Mouse (Mus musculus) MEL (cell line): Measurements from ENCODE around the gene Fer. TPM values are rescaled to one million over a fixed set of nuclear protein-coding genes. Genes with fewer than 3 reads are reported as not detected.

Source experiments
- DNase-seq: peaks from one replicate; pipeline ENCODE4 v3.0.0; 2011; ENCODE audit warnings: low read depth, low spot score
- H3K27ac ChIP-seq: 2 replicates; pipeline ENCODE4 v1.5.1; 2012; ENCODE audit warnings: low read depth, mild to moderate bottlenecking, control low read depth, low read length, moderate library complexity; ENCODE audit not compliant: control insufficient read depth
- H3K27me3 ChIP-seq, 2 experiments: fragments of 150-350 bp in 1 of 2; sonication (generic) in 1 of 2; 2 replicates each; pipeline ENCODE4 v1.6.1; 2012; ENCODE audit warnings: low read length in 2 of 2, mild to moderate bottlenecking in 2 of 2, improper control_type of control experiment in 1 of 2, moderate library complexity in 1 of 2; ENCODE audit not compliant: insufficient read depth in 2 of 2, control insufficient read depth in 1 of 2
- H3K36me3 ChIP-seq, 2 experiments: 2 replicates each; pipeline ENCODE4 v1.6.1; 2012 to 2014; ENCODE audit warnings: low read length in 2 of 2, improper control_type of control experiment in 1 of 2, inconsistent platforms in 1 of 2, mild to moderate bottlenecking in 1 of 2; ENCODE audit not compliant: insufficient read depth in 2 of 2, control insufficient read depth in 1 of 2
- H3K4me1 ChIP-seq, 2 experiments: fragments of 150-350 bp in 1 of 2; sonication (generic) in 1 of 2; 2 replicates each; pipeline ENCODE4 v1.6.1; 2012; ENCODE audit warnings: low read length in 2 of 2, improper control_type of control experiment in 1 of 2, mild to moderate bottlenecking in 1 of 2; ENCODE audit not compliant: insufficient read depth in 2 of 2, control insufficient read depth in 1 of 2
- H3K4me3 ChIP-seq, 2 experiments: fragments of 150-350 bp in 1 of 2; sonication (generic) in 1 of 2; 2 replicates each; pipeline ENCODE4 v1.5.1; 2012; ENCODE audit warnings: low read depth in 2 of 2, low read length in 2 of 2, mild to moderate bottlenecking in 2 of 2, moderate library complexity in 2 of 2, control low read depth in 1 of 2, improper control_type of control experiment in 1 of 2; ENCODE audit not compliant: control insufficient read depth in 1 of 2, insufficient read depth in 1 of 2
- H3K79me2 ChIP-seq: 2 replicates; pipeline ENCODE4 v1.6.1; 2012; ENCODE audit warnings: mild to moderate bottlenecking, low read length, moderate library complexity; ENCODE audit not compliant: control insufficient read depth, poor library complexity, insufficient read depth
- H3K9ac ChIP-seq: 2 replicates; pipeline ENCODE4 v1.6.1; 2012; ENCODE audit warnings: low read depth, mild to moderate bottlenecking, control low read depth, low read length, moderate library complexity; ENCODE audit not compliant: control insufficient read depth, poor library complexity, severe bottlenecking
- H3K9me3 ChIP-seq: fragments of 150-350 bp; sonication (generic); replicated peaks from 2 replicates; pipeline ENCODE4 v1.6.1; 2012; ENCODE audit warnings: mild to moderate bottlenecking, low read length, improper control_type of control experiment, moderate library complexity; ENCODE audit not compliant: insufficient read depth
- BHLHE40 ChIP-seq: IDR thresholded peaks from 2 replicates; pipeline ENCODE4 v1.6.1; 2012; ENCODE audit warnings: low read depth, mild to moderate bottlenecking, inconsistent platforms, low read length, improper control_type of control experiment, borderline replicate concordance
- CHD1 ChIP-seq: IDR thresholded peaks from 2 replicates; pipeline ENCODE4 v1.6.1; 2012; ENCODE audit warnings: low read depth, mild to moderate bottlenecking, inconsistent platforms, low read length, improper control_type of control experiment
- CHD2 ChIP-seq: IDR thresholded peaks from 2 replicates; pipeline ENCODE4 v1.6.1; 2011; ENCODE audit warnings: low read length, improper control_type of control experiment
- CTCF ChIP-seq, 3 experiments: IDR thresholded peaks in 2 of 3; conservative IDR thresholded peaks in 1 of 3; 2 replicates each; pipeline ENCODE4 v1.5.1; 2011 to 2012; ENCODE audit warnings: low read length in 3 of 3, low read depth in 2 of 3, mild to moderate bottlenecking in 2 of 3, improper control_type of control experiment in 1 of 3, inconsistent platforms in 1 of 3, mixed read lengths in 1 of 3, moderate library complexity in 1 of 3; ENCODE audit not compliant: control insufficient read depth in 1 of 3, insufficient read depth in 1 of 3, poor library complexity in 1 of 3, severe bottlenecking in 1 of 3
- ELF1 ChIP-seq: IDR thresholded peaks from 2 replicates; pipeline ENCODE4 v1.6.1; 2014; ENCODE audit warnings: low read depth, mild to moderate bottlenecking, inconsistent platforms, low read length, improper control_type of control experiment, moderate library complexity
- EP300 ChIP-seq, 2 experiments: IDR thresholded peaks; 2 replicates each; pipeline ENCODE4 v1.6.1; 2011; ENCODE audit warnings: improper control_type of control experiment in 2 of 2, low read length in 2 of 2, low read depth in 1 of 2, mild to moderate bottlenecking in 1 of 2
- GABPA ChIP-seq: IDR thresholded peaks from 2 replicates; pipeline ENCODE4 v1.6.1; 2012; ENCODE audit warnings: low read depth, mild to moderate bottlenecking, inconsistent platforms, low read length, improper control_type of control experiment, moderate library complexity
- GATA1 ChIP-seq: IDR thresholded peaks from 2 replicates; pipeline ENCODE4 v1.6.1; 2011; ENCODE audit warnings: low read depth, low read length, improper control_type of control experiment
- HCFC1 ChIP-seq: IDR thresholded peaks from 2 replicates; pipeline ENCODE4 v1.6.1; 2012; ENCODE audit warnings: low read depth, mild to moderate bottlenecking, inconsistent platforms, low read length, improper control_type of control experiment, moderate library complexity
- KAT2A ChIP-seq: conservative IDR thresholded peaks from 2 replicates; pipeline ENCODE4 v1.6.1; 2012; ENCODE audit warnings: low read depth, low read length, improper control_type of control experiment, inconsistent platforms
- MAX ChIP-seq: IDR thresholded peaks from 2 replicates; pipeline ENCODE4 v1.6.1; 2011; ENCODE audit warnings: low read length, improper control_type of control experiment
- MAZ ChIP-seq: IDR thresholded peaks from 2 replicates; pipeline ENCODE4 v1.6.1; 2012; ENCODE audit warnings: low read depth, mild to moderate bottlenecking, inconsistent platforms, low read length, improper control_type of control experiment
- MEF2A ChIP-seq: IDR thresholded peaks from 2 replicates; pipeline ENCODE4 v1.6.1; 2014; ENCODE audit warnings: low read depth, mild to moderate bottlenecking, inconsistent platforms, low read length, improper control_type of control experiment; ENCODE audit not compliant: poor library complexity, insufficient replicate concordance, severe bottlenecking; ENCODE audit errors: extremely low read depth
- MXI1 ChIP-seq: IDR thresholded peaks from 2 replicates; pipeline ENCODE4 v1.6.1; 2011; ENCODE audit warnings: mild to moderate bottlenecking, low read depth, low read length, improper control_type of control experiment
- NELFE ChIP-seq: IDR thresholded peaks from 2 replicates; pipeline ENCODE4 v1.6.1; 2011; ENCODE audit warnings: low read depth, low read length, improper control_type of control experiment
- POLR2A ChIP-seq, 2 experiments: IDR thresholded peaks; 2 replicates each; pipeline ENCODE4 v1.6.1; 2011 to 2012; ENCODE audit warnings: low read length in 2 of 2, mild to moderate bottlenecking in 2 of 2, control low read depth in 1 of 2, improper control_type of control experiment in 1 of 2, low read depth in 1 of 2, moderate library complexity in 1 of 2; ENCODE audit not compliant: control insufficient read depth in 1 of 2, insufficient read depth in 1 of 2, poor library complexity in 1 of 2
- POLR2AphosphoS2 ChIP-seq: IDR thresholded peaks from 2 replicates; pipeline ENCODE4 v1.6.1; 2011; ENCODE audit warnings: low read length, improper control_type of control experiment
- POLR2AphosphoS5 ChIP-seq: IDR thresholded peaks from 2 replicates; pipeline ENCODE4 v1.6.1; 2012; ENCODE audit warnings: low read depth, borderline replicate concordance, mild to moderate bottlenecking, inconsistent platforms, low read length, moderate library complexity, mixed read lengths
- RCOR1 ChIP-seq: IDR thresholded peaks from 2 replicates; pipeline ENCODE4 v1.6.1; 2012; ENCODE audit warnings: low read depth, mild to moderate bottlenecking, inconsistent platforms, low read length, improper control_type of control experiment
- TBP ChIP-seq: IDR thresholded peaks from 2 replicates; pipeline ENCODE4 v1.8.0; 2011; ENCODE audit warnings: low read depth, low read length, improper control_type of control experiment
- TCF12 ChIP-seq: IDR thresholded peaks from 2 replicates; pipeline ENCODE4 v1.6.1; 2014; ENCODE audit warnings: low read depth, mild to moderate bottlenecking, inconsistent platforms, low read length, improper control_type of control experiment, moderate library complexity
- UBTF ChIP-seq: IDR thresholded peaks from 2 replicates; pipeline ENCODE4 v1.6.1; 2012; ENCODE audit warnings: low read depth, mild to moderate bottlenecking, inconsistent platforms, low read length, improper control_type of control experiment, moderate library complexity, borderline replicate concordance; ENCODE audit not compliant: insufficient read depth
- USF1 ChIP-seq: IDR thresholded peaks from 2 replicates; pipeline ENCODE4 v1.6.1; 2014; ENCODE audit warnings: low read depth, mild to moderate bottlenecking, inconsistent platforms, low read length, improper control_type of control experiment, moderate library complexity
- USF2 ChIP-seq, 2 experiments: IDR thresholded peaks; 2 replicates each; pipeline ENCODE4 v1.6.1; 2011 to 2012; ENCODE audit warnings: improper control_type of control experiment in 2 of 2, low read length in 2 of 2, borderline replicate concordance in 1 of 2, inconsistent platforms in 1 of 2, low read depth in 1 of 2, mild to moderate bottlenecking in 1 of 2; ENCODE audit not compliant: insufficient read depth in 1 of 2
- ZC3H11A ChIP-seq: IDR thresholded peaks from 2 replicates; pipeline ENCODE4 v1.6.1; 2012; ENCODE audit warnings: low read depth, mild to moderate bottlenecking, inconsistent platforms, low read length, improper control_type of control experiment
- ZKSCAN1 ChIP-seq: IDR thresholded peaks from 2 replicates; pipeline ENCODE4 v1.6.1; 2012; ENCODE audit warnings: low read depth, mild to moderate bottlenecking, inconsistent platforms, low read length, improper control_type of control experiment, moderate library complexity
- ZMIZ1 ChIP-seq: IDR thresholded peaks from 2 replicates; pipeline ENCODE4 v1.6.1; 2012; ENCODE audit warnings: low read depth, mild to moderate bottlenecking, inconsistent platforms, low read length, improper control_type of control experiment, moderate library complexity
- ZNF384 ChIP-seq: IDR thresholded peaks from 2 replicates; pipeline ENCODE4 v1.6.1; 2012; ENCODE audit warnings: low read depth, mild to moderate bottlenecking, inconsistent platforms, low read length, improper control_type of control experiment
- polyA plus RNA-seq, 2 experiments: library from polyadenylated mRNA; stranded (reverse) in 1 of 2; unstranded in 1 of 2; fragments of >175 nt in 1 of 2; fragments of >200 nt in 1 of 2; gene quantifications; 2 replicates each; pipeline versions ENCODE4 v1.2.1 to v1.2.4; 2012; ENCODE audit warnings: low replicate concordance in 2 of 2, low read depth in 1 of 2; ENCODE audit not compliant: insufficient read length in 2 of 2, insufficient read depth in 1 of 2, missing spikeins in 1 of 2
- total RNA-seq: library from RNA; depleted of rRNA; stranded (reverse); fragments of 300-350 nt; gene quantifications from 2 replicates; pipeline ENCODE4 v1.2.3, GENCODE M21; 2012

The Fer gene
- total and polyA plus RNA-seq, 3 experiments, result 8.5 to 11.2 TPM; not detected in 1

- H3K79me2 ChIP-seq, result no peaks in the 10 kb centered on the region
- no peaks in the 10 kb centered on the region for H3K9me3 ChIP-seq
- no peak overlapping the region for H3K9ac ChIP-seq
- no peaks in the 10 kb centered on the region for H3K36me3 ChIP-seq
- TF ChIP-seq GATA1 (no peak), ZKSCAN1 (no peak), ZMIZ1 (no peak), MAX (no peak), ZC3H11A (no peak), MAZ (no peak), BHLHE40 (no peak), KAT2A (no peak), UBTF (no peak), RCOR1 (no peak), HCFC1 (no peak), TCF12 (no peak), USF1 (no peak), NELFE (no peak), CHD1 (no peak), EP300 (IDR thresholded peaks at IDR 0.05; ENCODE audit: low read depth in 1 of 2, low read length in 2 of 2) (no peak)
- no peak overlapping the region for H3K27ac ChIP-seq
- no peak overlapping the region for H3K4me3 ChIP-seq
- H3K4me1 ChIP-seq, result no peaks in the 10 kb centered on the region
- no peak for DNase-seq
- H3K27me3 ChIP-seq, result no peaks in the 10 kb centered on the region
Measured at GRCm38 (mm10) chr17:64123732-64124131, 260.9 kb downstream of the Fer start.

- no peaks in the 10 kb centered on the region for H3K4me1 ChIP-seq
Measured at GRCm38 (mm10) chr17:64126904-64127303, 264.0 kb downstream of the Fer start.

More at GRCm38 (mm10) chr17:64126904-64127303, 264.0 kb downstream of the Fer start:
- no peaks in the 10 kb centered on the region for H3K36me3 ChIP-seq
- no peak overlapping the region for H3K4me3 ChIP-seq
- no peak overlapping the region for H3K9ac ChIP-seq
- H3K9me3 ChIP-seq, result no peaks in the 10 kb centered on the region
- no peaks in the 10 kb centered on the region for H3K79me2 ChIP-seq
- no peak overlapping the region for H3K27ac ChIP-seq
- H3K27me3 ChIP-seq, result no peaks in the 10 kb centered on the region
- no peak for DNase-seq
- no peak for TF ChIP-seq KAT2A
- TF ChIP-seq POLR2A (IDR thresholded peaks at IDR 0.05; ENCODE audit: control insufficient read depth in 1 of 2, insufficient read depth in 1 of 2, low read depth in 1 of 2, low read length in 2 of 2, poor library complexity in 1 of 2), result no peak
- TF ChIP-seq MXI1, result no peak
- TF ChIP-seq BHLHE40, result no peak
- TF ChIP-seq MEF2A, result no peak
- no peak for TF ChIP-seq ZNF384
- no peak for TF ChIP-seq CTCF (IDR thresholded peaks at IDR 0.05 in 2 of 3, conservative IDR thresholded peaks at IDR 0.05 in 1 of 3; ENCODE audit: control insufficient read depth in 1 of 3, insufficient read depth in 1 of 3, low read depth in 2 of 3, low read length in 3 of 3, poor library complexity in 1 of 3, severe bottlenecking in 1 of 3)
- no peak for TF ChIP-seq CHD2
- no peak for TF ChIP-seq NELFE
- TF ChIP-seq POLR2AphosphoS5, result no peak
- no peak for TF ChIP-seq ZC3H11A
- no peak for TF ChIP-seq TBP
- TF ChIP-seq ELF1, result no peak
- TF ChIP-seq CHD1, result no peak
- TF ChIP-seq POLR2AphosphoS2, result no peak
- no peak for TF ChIP-seq MAX
- TF ChIP-seq GABPA, result no peak
- TF ChIP-seq USF1, result no peak
- TF ChIP-seq USF2 (IDR thresholded peaks at IDR 0.05; ENCODE audit: borderline replicate concordance in 1 of 2, insufficient read depth in 1 of 2, low read depth in 1 of 2, low read length in 2 of 2), result no peak
